Mouse (Mus musculus) spleen, postnatal 10 days (tissue): Measurements from ENCODE around the gene Zswim5.

Experiments
- DNase-seq, 2 experiments: peaks; one replicate each; pipeline ENCODE4 v3.0.0; 2021 to 2022; ENCODE audit warnings: low spot score in 2 of 2

The Zswim5 gene

DNA sequence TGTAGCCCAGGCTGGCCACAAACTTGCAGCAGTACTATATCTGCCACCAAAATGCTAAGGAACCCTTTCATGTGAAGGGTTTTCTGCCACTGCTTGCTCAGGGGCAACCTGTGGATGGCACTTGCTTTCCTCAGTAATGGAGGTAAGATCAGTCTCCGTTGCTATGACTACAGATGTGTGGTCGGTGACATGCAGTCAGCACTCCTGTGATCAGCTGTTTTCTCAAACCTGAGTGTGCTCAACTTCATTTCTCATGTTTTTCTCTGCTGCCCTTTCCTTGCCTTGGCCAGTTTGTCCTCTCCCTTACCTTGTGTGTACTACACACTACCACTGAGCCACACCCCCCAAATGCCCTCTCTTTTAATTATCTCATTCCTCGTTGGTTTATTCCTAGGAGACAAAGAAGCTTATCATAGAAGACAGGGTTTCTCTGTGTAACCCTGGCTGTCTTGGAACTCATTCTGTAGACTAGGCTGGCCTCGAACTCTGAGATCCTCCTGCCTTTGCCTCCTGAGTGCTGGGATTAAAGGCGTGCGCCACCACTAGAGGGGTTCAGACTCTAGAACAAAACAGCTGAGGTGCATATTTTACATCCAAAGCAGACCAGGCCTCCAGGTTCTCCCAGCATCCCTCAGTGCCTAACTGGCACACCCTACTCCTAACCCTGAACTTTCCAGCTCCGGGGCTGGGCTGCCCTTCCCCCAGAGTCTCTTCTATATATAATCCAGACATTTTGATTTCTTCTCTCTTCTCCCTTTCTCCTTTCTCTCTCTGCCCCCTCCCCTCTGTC, 128.6 kb downstream of the Zswim5 start:
- DNase-seq = no peak

DNA sequence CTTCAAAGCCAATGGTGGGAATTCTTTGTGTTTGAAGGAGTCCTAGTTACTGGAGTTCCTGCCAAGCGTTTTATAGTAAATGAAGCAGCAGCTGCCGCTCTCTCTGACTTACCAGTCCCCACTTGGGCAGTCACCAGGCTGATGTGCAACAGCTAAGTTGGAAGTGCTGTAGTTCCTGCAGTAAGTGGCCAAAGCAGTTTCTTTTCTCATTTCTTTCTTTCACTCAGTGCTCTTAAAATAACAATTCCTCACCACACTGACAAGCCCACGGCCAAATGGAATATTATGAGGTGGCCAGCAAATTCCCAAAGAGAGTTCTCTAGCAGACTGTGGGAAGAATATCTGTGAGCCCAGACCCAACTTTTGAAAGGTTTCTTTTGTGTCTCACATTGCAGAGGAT, 129.9 kb downstream of the Zswim5 start:
- DNase-seq = no peak

GRCm38 (mm10) chr4:117010231-117010630, 133.1 kb downstream of the Zswim5 start:
- DNase-seq = no peak

GRCm38 (mm10) chr4:117013596-117013995, 136.4 kb downstream of the Zswim5 start:
- DNase-seq = no peak

DNA sequence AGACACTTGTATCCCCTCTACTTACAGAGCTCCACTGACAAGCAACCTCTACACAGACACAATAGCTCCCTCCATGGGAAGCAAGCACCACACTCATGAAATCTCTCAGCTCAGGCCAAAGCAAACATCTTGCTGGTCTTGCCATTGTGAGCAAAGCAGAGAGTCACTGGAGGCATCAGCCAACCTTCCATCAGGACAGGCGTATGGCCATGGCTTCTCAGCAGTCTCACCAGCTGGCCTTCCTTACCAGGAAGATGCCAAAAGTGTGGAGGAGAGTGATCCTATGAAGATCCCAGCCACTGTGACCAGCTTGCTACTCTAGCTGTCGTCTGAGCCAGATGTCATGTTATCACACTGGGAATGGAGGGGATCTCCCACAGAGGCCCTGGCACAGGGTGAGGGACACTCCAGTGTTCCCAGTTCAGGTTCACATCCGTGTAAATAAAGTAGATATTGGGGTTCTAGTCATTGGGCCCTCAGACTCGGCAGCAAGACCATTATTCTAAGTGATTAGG, 137.8 kb downstream of the Zswim5 start:
- DNase-seq = no peak

GRCm38 (mm10) chr4:117017738-117018137, 140.6 kb downstream of the Zswim5 start:
- no peak for DNase-seq

DNA sequence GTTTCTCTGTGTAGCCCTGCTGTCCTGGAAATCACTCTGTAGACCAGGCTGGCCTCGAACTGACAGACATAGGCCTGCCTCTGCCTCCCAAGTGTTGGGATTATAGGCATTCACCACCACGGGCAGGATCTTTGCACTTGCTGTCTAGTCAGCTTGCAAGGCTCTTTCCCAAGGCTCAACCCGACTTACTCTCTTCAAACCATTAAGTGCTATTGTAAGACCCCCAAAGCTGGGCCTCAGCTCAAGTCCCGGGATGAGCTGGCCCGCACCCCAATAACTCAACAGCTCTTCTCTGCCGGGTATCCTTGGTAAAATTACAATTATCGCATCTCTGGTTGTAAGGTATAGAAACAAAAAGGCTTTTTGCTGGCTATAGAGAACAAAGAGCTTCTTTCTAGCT, 141.2 kb downstream of the Zswim5 start:
- DNase-seq = no peak

DNA sequence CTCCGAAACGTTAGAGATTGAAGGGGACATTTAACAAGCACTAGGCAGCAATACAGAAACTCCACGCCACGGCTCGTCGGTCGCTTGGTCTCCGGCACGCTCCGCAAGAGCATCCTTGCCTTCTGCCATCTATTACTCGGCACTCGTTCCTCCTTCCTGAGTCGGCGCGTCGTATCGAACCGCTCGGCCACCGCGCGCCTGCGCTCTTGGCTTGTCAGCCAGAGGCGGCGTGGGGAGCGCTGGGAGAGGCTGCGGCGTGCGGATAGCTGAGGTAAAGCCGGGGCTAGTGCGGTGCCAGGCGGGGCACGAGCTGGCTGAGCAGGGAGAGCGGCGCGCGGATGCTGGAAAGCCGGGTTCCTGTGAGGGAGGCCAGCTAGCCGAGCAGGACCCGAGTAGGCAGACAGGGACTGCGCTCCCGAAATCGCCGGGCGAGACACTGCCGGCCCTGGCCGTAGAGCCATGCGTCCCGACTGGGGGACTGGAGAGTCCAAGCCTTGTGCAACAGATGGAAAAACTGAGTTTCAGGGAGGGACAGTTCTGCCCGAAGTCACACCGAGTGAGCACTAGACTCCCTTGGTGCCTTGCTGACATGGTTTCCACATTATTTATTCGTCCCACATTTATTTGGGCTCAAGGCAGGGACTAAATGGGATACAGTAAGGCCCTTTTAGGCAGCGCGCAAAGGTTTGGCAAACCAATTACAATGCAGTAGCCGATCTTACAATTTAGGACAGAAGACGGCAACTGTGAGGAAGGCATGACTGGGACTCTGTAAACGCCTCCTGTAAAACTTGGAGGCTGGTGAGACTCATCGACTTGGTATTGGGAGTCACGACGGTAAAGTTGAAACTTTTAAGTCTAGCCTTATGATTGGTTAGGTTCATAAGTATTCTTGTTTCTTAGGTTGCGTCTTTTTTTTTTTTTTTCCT, 142.3 kb downstream of the Zswim5 start, which contains the start of gene Eif2b3:
Gene Eif2b3, plus strand, starts transcription at position 197 of the 929 bp plus-strand sequence.
- peak; percentile 86 to 93 for DNase-seq

DNA sequence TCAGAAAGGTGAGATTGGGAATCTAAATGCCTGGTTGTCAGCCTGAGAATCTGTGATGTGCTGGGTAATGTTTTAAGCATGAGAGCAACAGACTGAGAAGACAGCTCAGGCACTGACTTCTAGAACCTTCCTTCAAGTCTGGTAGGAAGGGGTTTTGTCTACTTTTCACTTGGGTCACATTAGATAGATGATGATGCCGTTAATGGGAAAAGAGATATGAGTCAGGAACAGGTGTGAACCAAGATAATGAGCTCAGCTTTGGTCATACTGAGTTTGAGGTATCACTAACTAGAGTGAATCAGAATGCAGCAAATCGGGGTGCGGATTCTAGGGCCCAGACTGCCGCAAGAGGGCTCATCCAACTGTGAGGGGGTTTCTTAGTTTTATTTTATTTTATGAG, 146.3 kb downstream of the Zswim5 start:
- DNase-seq = no peak

GRCm38 (mm10) chr4:117031105-117031504, 153.9 kb downstream of the Zswim5 start:
- no peak for DNase-seq
